Mouse (Mus musculus) hindbrain, embryonic 10.5 days (tissue): ENCODE measurements around the gene Wipf3. TPM values are rescaled to one million over a fixed set of nuclear protein-coding genes. Genes with fewer than 3 reads are reported as not detected.
A peak's percentile ranks its signal among the peaks of the same experiment; 100 is the strongest.

ENCODE experiments used
- DNase-seq: peaks from one replicate; pipeline ENCODE4 v3.0.0-alpha.2; 2017; ENCODE audit warnings: low spot score
- H3K27ac ChIP-seq: fragments of 300-500 bp; sonication (generic); 2 replicates; pipeline ENCODE4 v1.5.1; 2016; ENCODE audit warnings: mild to moderate bottlenecking, moderate library complexity
- H3K27me3 ChIP-seq: fragments of 300-500 bp; sonication (generic); 2 replicates; pipeline ENCODE4 v1.6.1; 2016; ENCODE audit warnings: mild to moderate bottlenecking; ENCODE audit not compliant: poor library complexity, insufficient read depth, severe bottlenecking
- H3K36me3 ChIP-seq: fragments of 300-500 bp; sonication (generic); 2 replicates; pipeline ENCODE4 v1.6.1; 2016; ENCODE audit warnings: mild to moderate bottlenecking, moderate library complexity
- H3K4me1 ChIP-seq: fragments of 300-500 bp; sonication (generic); replicated peaks from 2 replicates; pipeline ENCODE4 v1.6.1; 2016; ENCODE audit warnings: mild to moderate bottlenecking
- H3K4me3 ChIP-seq: fragments of 300-500 bp; sonication (generic); 2 replicates; pipeline ENCODE4 v1.5.1; 2016; ENCODE audit warnings: mild to moderate bottlenecking, moderate library complexity
- H3K9me3 ChIP-seq: fragments of 300-500 bp; sonication (generic); 2 replicates; pipeline ENCODE4 v1.6.1; 2016; ENCODE audit warnings: mild to moderate bottlenecking, moderate library complexity
- WGBS: fragments of 180-500 bp; shearing (Covaris S2); methylation state at CpG from one replicate; pipeline ENCODE4 v1.1.7; 2016; 5-methylcytosine and 5-hydroxymethylcytosine counted together
- polyA plus RNA-seq: library from polyadenylated mRNA; unstranded; fragments of >200 nt; fragmentation: Nextera tagmentation; extraction: Ambion mirVana; gene quantifications from 2 replicates; pipeline ENCODE4 v1.2.1, GENCODE M21; 2016

The Wipf3 gene
- polyA plus RNA-seq, 1 experiment from 2014 or later, result 0.77 TPM

GRCm38 (mm10) chr6:54491074-54491473, 61.7 kb downstream of the Wipf3 start:
- H3K36me3 ChIP-seq, result no peaks in the 10 kb centered on the region
- peaks cover 14% of the 10 kb centered on the region for H3K27me3 ChIP-seq
- peaks cover 25% of the 10 kb centered on the region for H3K4me1 ChIP-seq
- 65% methylated on average over 7 of the region's 7 CpGs for whole genome bisulfite sequencing
- no peak overlapping the region for H3K4me3 ChIP-seq
- no peak for DNase-seq
- H3K27ac ChIP-seq, result no peak overlapping the region
- no peaks in the 10 kb centered on the region for H3K9me3 ChIP-seq

DNA sequence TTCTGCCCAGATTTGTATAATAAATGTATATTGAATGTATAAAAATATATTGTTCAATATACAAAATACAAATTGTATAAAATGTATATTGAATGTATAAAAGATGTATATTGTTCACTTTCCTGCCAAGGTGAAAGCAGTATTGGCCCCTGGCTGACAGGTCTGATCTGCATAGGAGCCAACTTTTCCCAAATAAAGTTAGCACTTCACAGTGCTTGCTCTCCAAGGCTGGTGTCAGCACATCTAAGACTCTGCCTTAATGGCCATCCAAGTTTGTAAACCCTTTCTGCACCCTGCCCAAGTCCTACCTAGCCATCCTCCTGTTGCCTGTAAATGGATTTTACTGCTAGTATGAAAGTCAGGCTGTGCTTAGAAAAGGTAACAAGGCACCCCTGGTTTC, 64.7 kb downstream of the Wipf3 start:
- DNase-seq, result no peak
- Histone ChIP-seq H3K4me1 (peaks cover 29% of the 10 kb centered on the region), H3K4me3 (no peak overlapping the region), H3K27me3 (no peaks in the 10 kb centered on the region), H3K9me3 (no peaks in the 10 kb centered on the region), H3K27ac (0 out of 2 replicates have a peak overlapping the region, but pooled peaks have one; percentile 59), H3K36me3 (no peaks in the 10 kb centered on the region)

- Histone ChIP-seq H3K36me3 (no peaks in the 10 kb centered on the region), H3K27me3 (no peaks in the 10 kb centered on the region), H3K4me3 (no peak overlapping the region), H3K4me1 (peaks cover 29% of the 10 kb centered on the region), H3K27ac (peak overlapping the region; percentile 59), H3K9me3 (no peaks in the 10 kb centered on the region)
- WGBS, result 60% methylated on average over 11 of the region's 11 CpGs
- DNase-seq, result no peak
Measured at GRCm38 (mm10) chr6:54494612-54495398, 65.4 kb downstream of the Wipf3 start.

GRCm38 (mm10) chr6:54496214-54496613, 66.8 kb downstream of the Wipf3 start:
- WGBS, result 86% methylated on average over 7 of the region's 7 CpGs

GRCm38 (mm10) chr6:54502661-54503115, 73.3 kb downstream of the Wipf3 start:
- Histone ChIP-seq H3K27ac (0 out of 2 replicates have a peak overlapping the region, but pooled peaks have one; percentile 9), H3K36me3 (peaks cover 12% of the 10 kb centered on the region), H3K9me3 (no peaks in the 10 kb centered on the region), H3K4me3 (no peak overlapping the region), H3K4me1 (peaks cover 11% of the 10 kb centered on the region), H3K27me3 (no peaks in the 10 kb centered on the region)
- 79% methylated on average over 6 of the region's 6 CpGs for WGBS
- no peak for DNase-seq

More at GRCm38 (mm10) chr6:54496214-54496613, 66.8 kb downstream of the Wipf3 start:
- no peak for DNase-seq
- Histone ChIP-seq H3K27me3 (no peaks in the 10 kb centered on the region), H3K36me3 (peaks cover 7% of the 10 kb centered on the region), H3K4me3 (no peak overlapping the region), H3K9me3 (no peaks in the 10 kb centered on the region), H3K4me1 (peaks cover 24% of the 10 kb centered on the region), H3K27ac (peak overlapping the region; percentile 45)

DNA sequence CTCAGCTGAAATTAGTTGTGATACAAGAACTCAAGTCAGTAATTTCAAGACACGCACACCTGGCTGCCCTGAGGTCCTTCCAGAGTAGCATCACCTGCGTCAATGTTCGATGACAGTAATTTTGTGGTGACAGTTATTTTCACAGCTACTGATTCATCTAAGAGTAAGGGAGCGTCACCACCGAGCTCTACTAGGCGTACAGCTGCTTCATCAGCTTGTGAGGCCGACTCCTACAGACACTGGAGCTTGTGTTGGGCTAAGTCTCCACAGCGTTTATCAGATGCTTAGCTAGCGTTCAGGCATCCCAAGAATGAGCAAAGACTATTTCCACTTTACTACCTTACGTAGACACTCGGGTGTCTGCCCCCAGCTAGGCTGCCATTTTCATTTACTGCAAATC, 76.9 kb downstream of the Wipf3 start:
- WGBS, result 92% methylated on average over 11 of the region's 11 CpGs
- DNase-seq, result no peak
- H3K9me3 ChIP-seq, result no peaks in the 10 kb centered on the region
- no peaks in the 10 kb centered on the region for H3K27me3 ChIP-seq
- H3K27ac ChIP-seq, result no peak overlapping the region
- peaks cover 35% of the 10 kb centered on the region for H3K4me1 ChIP-seq
- peaks cover 15% of the 10 kb centered on the region for H3K36me3 ChIP-seq
- no peak overlapping the region for H3K4me3 ChIP-seq

DNA sequence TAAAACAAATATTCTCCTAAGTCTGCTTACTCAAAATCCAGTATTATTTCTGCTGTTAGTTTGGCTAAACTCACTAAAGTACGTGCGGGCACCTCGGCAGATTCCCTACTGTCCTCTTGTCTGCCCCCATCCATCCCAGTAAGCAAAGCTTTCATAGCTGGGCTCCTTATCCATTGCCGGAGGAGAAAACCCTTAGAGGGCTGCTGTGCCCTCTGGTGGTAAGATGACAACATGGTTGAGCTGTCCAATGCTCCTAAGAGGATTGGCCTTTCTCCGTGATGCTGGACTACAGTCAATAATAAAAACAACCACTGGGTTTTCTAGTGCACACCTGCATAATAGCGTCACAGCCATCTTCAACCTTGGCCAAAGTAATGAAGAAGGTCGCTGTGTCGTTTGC, 77.6 kb downstream of the Wipf3 start:
- H3K27ac ChIP-seq, result no peak overlapping the region

GRCm38 (mm10) chr6:54507808-54508207, 78.4 kb downstream of the Wipf3 start:
- Histone ChIP-seq H3K36me3 (peaks cover 15% of the 10 kb centered on the region), H3K27ac (peak overlapping the region; percentile 84)
- 70% methylated on average over 5 of the region's 5 CpGs for WGBS

More for the DNA sequence above, 77.6 kb downstream of the Wipf3 start:
- Histone ChIP-seq H3K4me3 (no peak overlapping the region), H3K27me3 (no peaks in the 10 kb centered on the region), H3K9me3 (no peaks in the 10 kb centered on the region), H3K36me3 (peaks cover 15% of the 10 kb centered on the region), H3K4me1 (peaks cover 37% of the 10 kb centered on the region)
- DNase-seq, result peak; percentile 53
- WGBS, result 43% methylated on average over 8 of the region's 8 CpGs

GRCm38 (mm10) chr6:54508256-54508793, 78.9 kb downstream of the Wipf3 start:
- H3K4me1 ChIP-seq, result peaks cover 39% of the 10 kb centered on the region
- DNase-seq, result peak; percentile 34
- no peaks in the 10 kb centered on the region for H3K9me3 ChIP-seq
- H3K4me3 ChIP-seq, result no peak overlapping the region
- WGBS, result 56% methylated on average over 6 of the region's 6 CpGs
- H3K36me3 ChIP-seq, result peaks cover 15% of the 10 kb centered on the region
- no peaks in the 10 kb centered on the region for H3K27me3 ChIP-seq
- peak overlapping the region; percentile 84 for H3K27ac ChIP-seq

More at GRCm38 (mm10) chr6:54507808-54508207, 78.4 kb downstream of the Wipf3 start:
- no peak for DNase-seq
- Histone ChIP-seq H3K27me3 (no peaks in the 10 kb centered on the region), H3K4me3 (no peak overlapping the region), H3K4me1 (peaks cover 39% of the 10 kb centered on the region), H3K9me3 (no peaks in the 10 kb centered on the region)

DNA sequence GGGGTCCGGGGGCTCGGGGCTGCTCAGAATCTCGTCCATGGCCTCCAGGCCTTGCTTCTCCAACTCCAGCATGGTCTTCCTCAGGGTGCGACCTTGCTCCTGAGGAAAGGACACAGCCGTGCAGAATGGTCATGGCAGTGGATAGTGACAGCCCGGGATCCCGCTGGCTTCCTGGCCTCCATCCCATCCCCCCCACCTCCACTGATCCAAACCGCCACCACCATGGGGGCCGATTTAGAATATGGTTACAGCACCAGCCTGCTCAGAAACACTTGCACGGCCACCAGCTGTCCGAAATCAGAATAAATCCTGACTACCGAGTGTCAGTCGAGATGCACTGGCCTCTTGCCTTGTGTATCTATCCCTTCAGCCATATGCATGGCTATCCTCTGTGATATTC, 79.9 kb downstream of the Wipf3 start:
- Histone ChIP-seq H3K4me1 (peaks cover 42% of the 10 kb centered on the region), H3K4me3 (no peak overlapping the region), H3K36me3 (peaks cover 23% of the 10 kb centered on the region), H3K27me3 (0 out of 2 replicates have a peak, but pooled peaks cover 3% of the 10 kb centered on the region), H3K27ac (peak overlapping the region; percentile 84), H3K9me3 (no peaks in the 10 kb centered on the region)
- DNase-seq, result no peak
- WGBS, result 92% methylated on average over 13 of the region's 13 CpGs

GRCm38 (mm10) chr6:54512256-54512655, 82.9 kb downstream of the Wipf3 start:
- DNase-seq, result no peak
- no peaks in the 10 kb centered on the region for H3K9me3 ChIP-seq
- peaks cover 7% of the 10 kb centered on the region; the same call in 1 of the 2 replicates for H3K27me3 ChIP-seq
- H3K4me3 ChIP-seq, result no peak overlapping the region
- H3K36me3 ChIP-seq, result peaks cover 23% of the 10 kb centered on the region; the same call in 1 of the 2 replicates
- 83% methylated on average over 2 of the region's 2 CpGs for WGBS
- no peak overlapping the region for H3K27ac ChIP-seq
- H3K4me1 ChIP-seq, result peaks cover 37% of the 10 kb centered on the region

DNA sequence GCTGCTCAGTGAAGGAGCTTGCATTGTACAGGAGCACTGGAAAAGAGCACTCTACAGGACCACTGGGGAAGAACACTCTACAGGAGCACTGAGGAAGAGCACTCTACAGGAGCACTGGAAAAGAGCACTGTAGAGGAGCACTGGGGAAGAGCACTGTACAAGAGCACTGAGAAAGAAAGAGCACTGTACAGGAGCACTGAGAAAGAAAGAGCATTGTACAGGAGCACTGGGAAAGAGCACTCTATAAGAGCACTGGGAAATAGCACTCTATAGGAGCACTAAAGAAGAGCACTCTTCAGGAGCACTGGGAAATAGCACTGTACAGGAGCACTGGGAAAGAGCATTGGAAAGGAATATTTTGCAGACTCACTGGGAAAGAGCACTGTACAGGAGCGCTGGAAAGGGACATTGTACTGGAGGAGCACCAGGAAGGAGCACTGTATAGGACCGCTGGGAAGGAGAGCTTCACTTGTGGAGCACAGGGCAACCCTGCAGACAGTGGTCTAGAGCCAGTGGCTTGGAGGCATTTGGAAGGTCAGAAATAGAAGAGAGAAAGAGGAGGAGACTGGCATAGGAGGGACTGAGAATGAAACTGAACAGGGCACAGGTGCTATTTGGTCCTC, 87.2 kb downstream of the Wipf3 start:
- Histone ChIP-seq H3K27me3 (peaks cover 7% of the 10 kb centered on the region; the same call in 1 of the 2 replicates), H3K27ac (no peak overlapping the region), H3K9me3 (no peaks in the 10 kb centered on the region), H3K4me3 (no peak overlapping the region), H3K4me1 (peaks cover 9% of the 10 kb centered on the region; the same call in 1 of the 2 replicates), H3K36me3 (peaks cover 41% of the 10 kb centered on the region)
- DNase-seq, result no peak
- 89% methylated on average over 2 of the region's 2 CpGs for WGBS

DNA sequence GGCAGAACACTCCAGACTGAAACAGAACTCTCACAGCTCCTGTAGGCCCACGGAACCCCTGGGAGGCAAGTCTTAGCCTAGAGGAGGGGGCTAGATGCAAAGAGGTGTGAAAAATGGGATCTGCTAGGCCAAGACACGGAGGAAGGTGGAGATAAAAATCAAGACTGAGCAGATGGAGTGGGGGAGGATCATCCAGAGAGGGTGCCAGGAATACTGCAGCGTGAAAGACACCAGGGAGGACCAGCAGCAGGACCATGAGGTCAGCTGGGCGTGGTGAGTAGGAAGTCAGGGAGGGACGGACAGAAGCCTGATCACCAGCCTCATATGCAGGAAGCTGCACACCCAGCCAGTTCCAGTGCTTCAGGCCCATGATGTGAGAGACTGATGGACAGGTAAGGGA, 89.4 kb downstream of the Wipf3 start:
- H3K27ac ChIP-seq, result no peak overlapping the region
- no peak for DNase-seq
- no peaks in the 10 kb centered on the region for H3K9me3 ChIP-seq
- 0 out of 2 replicates have a peak, but pooled peaks cover 5% of the 10 kb centered on the region for H3K4me1 ChIP-seq
- H3K36me3 ChIP-seq, result peaks cover 54% of the 10 kb centered on the region
- 82% methylated on average over 5 of the region's 5 CpGs for WGBS
- no peak overlapping the region for H3K4me3 ChIP-seq
- H3K27me3 ChIP-seq, result peaks cover 7% of the 10 kb centered on the region; the same call in 1 of the 2 replicates
